Mouse (Mus musculus) frontal cortex, adult 2 months (tissue): ENCODE data around the gene Wwox. TPM values are rescaled to one million over a fixed set of nuclear protein-coding genes. Genes with fewer than 3 reads are reported as not detected.

Experiments used
- DNase-seq, 2 experiments: peaks; one replicate each; pipeline ENCODE4 v3.0.0; 2022; ENCODE audit warnings: low spot score in 1 of 2; ENCODE audit errors: extremely low spot score in 1 of 2
- polyA plus RNA-seq: library from polyadenylated mRNA; depleted of rRNA; stranded (reverse); fragments of >200 nt; gene quantifications from 2 replicates; pipeline ENCODE4 v1.2.3, GENCODE M21; 2012

The Wwox gene
- polyA plus RNA-seq, 1 experiment, result 17.9 TPM

- DNase-seq, result no peak
Observed at GRCm38 (mm10) chr8:114831595-114831994, 392.1 kb downstream of the Wwox start.

- no peak for DNase-seq
Observed at GRCm38 (mm10) chr8:114832251-114832774, 392.9 kb downstream of the Wwox start.

GRCm38 (mm10) chr8:114834730-114835129, 395.3 kb downstream of the Wwox start:
- DNase-seq, result no peak

GRCm38 (mm10) chr8:114839998-114840397, 400.5 kb downstream of the Wwox start:
- DNase-seq, result no peak

GRCm38 (mm10) chr8:114847666-114848065, 408.2 kb downstream of the Wwox start:
- DNase-seq, result no peak

GRCm38 (mm10) chr8:114849461-114849860, 410.0 kb downstream of the Wwox start:
- DNase-seq, result no peak

GRCm38 (mm10) chr8:114850014-114850870, 410.8 kb downstream of the Wwox start:
- no peak for DNase-seq

GRCm38 (mm10) chr8:114853765-114854164, 414.3 kb downstream of the Wwox start:
- DNase-seq, result no peak

- DNase-seq, result no peak
Observed at GRCm38 (mm10) chr8:114855833-114856232, 416.4 kb downstream of the Wwox start.

- no peak for DNase-seq
Observed at GRCm38 (mm10) chr8:114865911-114866310, 426.5 kb downstream of the Wwox start.

- no peak for DNase-seq
Observed at GRCm38 (mm10) chr8:114869321-114869720, 429.9 kb downstream of the Wwox start.

GRCm38 (mm10) chr8:114870410-114870809, 431.0 kb downstream of the Wwox start:
- no peak for DNase-seq

GRCm38 (mm10) chr8:114872491-114872890, 433.0 kb downstream of the Wwox start:
- DNase-seq, result no peak

- no peak for DNase-seq
Observed at GRCm38 (mm10) chr8:114875161-114875560, 435.7 kb downstream of the Wwox start.

- no peak for DNase-seq
Observed at GRCm38 (mm10) chr8:114876161-114876611, 436.7 kb downstream of the Wwox start.

GRCm38 (mm10) chr8:114876696-114877206, 437.3 kb downstream of the Wwox start:
- DNase-seq, result no peak

GRCm38 (mm10) chr8:114877234-114877633, 437.8 kb downstream of the Wwox start:
- no peak for DNase-seq

- DNase-seq, result no peak
Observed at GRCm38 (mm10) chr8:114878449-114879276, 439.2 kb downstream of the Wwox start.

- no peak for DNase-seq
Observed at GRCm38 (mm10) chr8:114879277-114879568, 439.8 kb downstream of the Wwox start.

- DNase-seq, result no peak
Observed at GRCm38 (mm10) chr8:114879678-114880077, 440.2 kb downstream of the Wwox start.

- no peak for DNase-seq
Observed at GRCm38 (mm10) chr8:114880475-114881135, 441.1 kb downstream of the Wwox start.
